Mouse (Mus musculus) MN1 (cell line): ENCODE measurements at regions not wholly inside any gene's neighbourhood (a gene's known extent, or its start where the extent isn't known, plus 50 kb on each side); places are given as distances from the start of the nearest gene placed in this dataset.
"Not testable (repeated sequence)": the region's sequence is repeated elsewhere in the genome, so short reads cannot be mapped to it uniquely, and the experiment has no call there.

Experiments
- DNase-seq: peaks from one replicate; pipeline ENCODE4 v3.0.0-alpha.2; 2016; ENCODE audit warnings: low spot score

DNA sequence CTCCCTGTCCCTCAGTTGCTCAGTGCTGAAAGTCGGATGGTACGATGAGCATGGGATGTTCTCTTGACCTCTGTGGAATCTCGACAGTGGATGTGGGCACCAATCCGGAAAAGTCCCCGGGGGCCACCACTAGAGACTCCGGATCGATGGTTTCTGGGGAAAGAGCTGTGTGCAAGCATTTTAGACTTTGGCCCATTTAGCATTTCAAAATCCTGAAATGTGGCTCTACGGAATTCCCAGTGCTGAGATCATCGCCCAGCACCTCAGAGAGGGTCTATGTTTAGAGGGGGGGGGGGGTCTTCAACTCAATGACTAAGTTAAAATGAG lies 68.6 kb downstream of the Tomm20 start:
- no peak for DNase-seq

DNA sequence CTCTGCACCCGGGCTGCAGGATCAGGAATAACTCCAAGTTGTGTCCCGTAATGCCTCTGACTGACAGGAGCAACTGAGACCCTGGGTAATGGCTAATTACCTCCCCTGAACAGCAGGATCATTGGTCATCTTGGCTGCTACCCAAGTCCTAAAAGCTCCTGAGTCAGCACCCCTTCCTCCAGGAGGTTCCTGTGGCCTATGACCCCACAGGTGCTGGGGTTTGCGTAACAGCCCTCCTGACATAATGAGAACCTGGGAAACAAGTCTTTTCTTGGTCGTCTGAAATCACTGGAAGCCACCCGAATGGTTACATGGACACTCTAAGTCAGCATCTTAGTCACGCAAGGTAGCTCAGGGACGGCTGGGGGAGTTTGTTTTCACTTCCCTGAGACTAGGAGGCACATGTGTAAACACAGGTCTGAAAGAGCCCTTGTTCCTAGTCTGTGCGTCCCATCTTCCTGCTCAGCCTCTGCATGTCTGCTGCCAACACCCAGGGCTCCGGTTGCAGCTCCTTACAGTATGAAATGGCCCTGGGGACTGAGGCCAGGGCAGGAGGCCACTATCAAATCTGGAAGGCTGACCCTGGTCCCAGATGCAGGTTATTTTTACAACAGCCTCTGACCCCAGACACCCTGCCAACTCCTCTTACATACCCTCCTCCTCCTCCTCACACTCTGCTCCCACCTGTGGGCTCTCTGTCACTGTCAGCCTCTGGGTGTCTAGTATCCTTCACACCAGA lies 69.2 kb downstream of the Tomm20 start:
- DNase-seq, result no peak

GRCm38 (mm10) chr8:126875491-126876155 lies 70.0 kb downstream of the Tomm20 start:
- peak; percentile 57 for DNase-seq

DNA sequence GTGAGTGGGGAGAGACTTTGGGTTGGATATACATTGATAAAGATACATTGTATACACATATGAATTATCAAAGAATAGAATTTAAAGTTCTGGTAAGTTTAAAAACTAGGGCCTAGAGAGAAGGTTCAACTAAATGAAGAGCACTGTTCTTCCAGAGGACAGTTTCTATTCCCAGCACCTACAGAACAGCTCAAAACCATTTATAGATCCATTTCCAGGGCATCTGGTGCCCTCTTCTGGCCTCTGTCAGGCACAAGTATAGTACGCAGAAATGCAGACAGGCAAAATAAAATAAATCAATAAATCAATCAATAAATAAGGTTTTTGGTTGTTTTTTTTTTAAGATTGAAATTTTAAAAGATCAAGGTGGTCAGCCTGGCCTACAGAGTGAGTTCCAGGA lies 70.8 kb downstream of the Tomm20 start:
- no peak for DNase-seq

DNA sequence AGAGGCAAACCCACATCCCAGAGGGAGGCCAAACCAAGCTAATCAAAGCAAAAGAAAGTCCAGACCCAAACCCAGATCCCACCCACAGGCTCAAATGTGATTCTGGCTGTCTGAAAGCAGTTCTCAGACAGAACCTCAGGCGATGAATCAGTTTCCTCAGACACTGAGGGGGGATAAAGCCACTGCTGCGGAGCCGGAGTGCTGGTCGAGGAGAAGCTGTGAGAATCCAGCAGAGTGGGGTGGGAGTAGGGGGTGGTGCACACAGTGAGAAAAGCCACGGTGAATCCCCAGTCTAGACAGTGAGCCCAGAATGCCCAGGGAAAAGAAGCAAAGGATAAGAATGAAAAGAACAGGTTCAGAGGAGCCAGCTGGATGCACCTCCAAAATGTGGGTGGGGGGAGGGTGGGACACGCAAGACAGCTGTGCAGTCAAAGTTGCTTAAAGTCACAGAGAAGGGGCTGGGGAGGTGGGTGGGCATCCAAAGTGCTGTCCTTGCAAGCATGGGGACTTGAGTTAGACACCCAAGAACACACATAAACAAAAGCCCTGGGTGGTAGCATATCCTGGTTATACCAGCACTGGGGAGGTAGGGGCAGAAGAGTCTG lies 71.4 kb downstream of the Tomm20 start:
- DNase-seq, result no peak

DNA sequence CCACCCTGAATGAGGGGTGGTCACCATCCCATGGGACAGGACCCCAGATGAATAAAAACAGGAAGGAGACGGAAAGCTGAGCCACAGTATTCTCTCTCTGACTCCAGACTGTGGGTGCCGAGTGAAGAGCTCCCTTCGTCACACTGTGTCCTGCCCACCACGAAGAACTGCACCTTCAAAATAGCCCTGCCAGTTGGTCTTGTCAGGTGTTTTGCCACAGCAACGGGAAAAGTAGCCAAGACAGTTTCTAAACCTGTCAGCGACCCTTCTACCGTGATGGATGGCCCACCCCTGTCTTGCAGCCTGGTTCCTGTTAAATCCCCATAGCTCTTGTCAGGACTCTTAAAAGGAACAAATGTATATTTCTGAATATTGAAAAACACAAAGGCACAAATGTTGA lies 72.3 kb downstream of the Tomm20 start:
- DNase-seq, result no peak

GRCm38 (mm10) chr8:126872574-126872973 lies 73.1 kb downstream of the Tomm20 start:
- no peak for DNase-seq

DNA sequence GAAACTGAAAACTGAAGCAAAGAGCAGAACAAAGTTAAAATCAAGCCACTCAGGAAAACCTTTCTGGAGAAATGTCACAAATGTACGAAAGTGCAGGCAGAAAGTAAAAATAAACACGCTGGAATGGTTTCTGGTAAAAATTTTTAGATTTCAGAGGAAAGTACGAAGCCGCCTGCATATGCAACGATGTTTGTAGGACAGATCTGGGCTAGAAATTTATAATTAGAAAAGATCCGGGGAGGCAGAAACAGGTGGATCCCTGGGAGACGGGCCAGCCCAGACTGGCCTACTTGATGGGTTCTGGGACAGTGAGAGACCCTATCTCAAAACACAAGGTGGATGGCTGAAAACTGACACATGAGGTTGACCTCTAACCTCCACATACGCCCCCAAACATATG lies 73.5 kb downstream of the Tomm20 start:
- DNase-seq, result no peak

DNA sequence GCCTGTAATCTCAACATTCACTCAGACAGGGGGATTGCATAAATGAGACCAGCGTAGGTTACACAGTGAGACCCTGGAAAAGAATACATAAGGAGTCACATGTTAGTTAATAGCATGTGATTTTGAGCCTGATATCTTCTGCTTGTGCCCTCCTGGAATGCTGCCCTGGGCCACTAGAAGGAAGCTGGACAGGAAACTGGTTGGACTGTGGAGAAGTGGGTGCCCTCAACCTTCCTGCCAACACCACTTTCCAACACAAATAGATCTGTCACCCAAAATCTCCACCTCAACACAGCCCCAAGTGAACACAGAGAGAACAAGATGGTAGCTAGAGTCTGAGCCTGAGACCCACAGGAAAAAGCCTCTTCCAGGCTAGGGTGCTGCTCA lies 76.2 kb downstream of the Tomm20 start:
- DNase-seq, result no peak

- no peak for DNase-seq
These were observed 76.7 kb downstream of the Tomm20 start for GRCm38 (mm10) chr8:126868831-126869463.

GRCm38 (mm10) chr8:126867121-126867988 lies 78.3 kb downstream of the Tomm20 start:
- no peak for DNase-seq

- DNase-seq, result no peak
These were observed 81.2 kb downstream of the Tomm20 start for GRCm38 (mm10) chr8:126864314-126864948.

GRCm38 (mm10) chr8:126863661-126864060 lies 82.0 kb downstream of the Tomm20 start:
- DNase-seq, result not testable (repeated sequence)

- DNase-seq, result no peak
These were observed 83.9 kb downstream of the Tomm20 start for GRCm38 (mm10) chr8:126861754-126862153.

- no peak for DNase-seq
These were observed 85.0 kb downstream of the Tomm20 start for GRCm38 (mm10) chr8:126860630-126861029.

DNA sequence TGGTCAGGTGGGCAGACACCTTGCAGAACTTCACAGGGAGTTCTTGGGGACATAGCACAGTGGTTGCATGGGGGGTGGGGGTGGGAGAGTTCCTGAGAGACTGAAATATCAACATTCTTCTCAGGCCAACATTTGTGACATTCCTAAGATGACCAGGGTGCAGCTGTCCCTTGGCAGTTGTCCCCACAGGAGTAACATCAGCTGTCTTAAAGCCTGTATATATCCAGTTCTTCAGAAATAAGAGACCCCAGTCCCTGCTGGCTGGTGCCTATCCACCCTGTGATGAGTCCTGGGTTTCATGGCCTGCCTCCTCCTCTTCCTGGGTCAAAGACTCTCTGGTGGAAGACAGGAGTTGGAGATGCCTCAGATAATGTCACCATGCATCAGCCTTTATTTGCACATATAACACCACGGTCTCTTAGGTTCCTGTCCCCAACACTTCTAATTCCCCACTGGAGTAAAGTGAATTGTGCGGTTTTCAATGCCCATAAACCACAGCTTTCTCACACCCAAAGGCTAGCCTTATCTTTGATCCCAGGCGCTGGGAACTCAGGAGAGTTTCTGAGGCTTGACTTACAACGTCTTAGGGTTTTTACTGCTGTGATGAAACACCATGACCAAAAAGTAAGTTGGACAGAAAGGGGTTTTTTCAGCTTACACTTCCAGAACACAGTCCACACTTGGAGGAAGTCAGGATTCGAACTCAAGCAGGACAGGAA lies 85.8 kb downstream of the Tomm20 start:
- no peak for DNase-seq

- no peak for DNase-seq
These were observed 88.1 kb downstream of the Tomm20 start for GRCm38 (mm10) chr8:126857307-126858203.

DNA sequence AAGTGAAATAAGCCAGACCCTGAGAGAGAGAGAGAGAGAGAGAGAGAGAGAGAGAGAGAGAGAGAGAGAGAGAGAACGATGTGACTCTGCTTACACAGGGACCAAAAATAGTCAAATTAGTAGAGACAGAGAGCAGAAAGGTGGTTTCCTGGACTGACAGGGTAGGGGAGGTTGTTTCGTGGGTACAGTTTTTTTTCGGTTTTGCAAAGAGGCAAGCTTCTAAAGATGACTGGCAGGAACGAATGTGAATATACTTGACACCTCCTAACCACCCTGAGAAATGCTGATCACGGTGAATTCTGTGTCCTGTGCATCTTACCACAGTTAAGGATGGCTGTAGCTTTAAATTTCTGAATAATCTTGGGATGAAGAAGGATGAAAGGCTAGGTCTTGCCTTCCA lies 89.7 kb downstream of the Tomm20 start:
- DNase-seq, result no peak

GRCm38 (mm10) chr8:126855056-126855609 lies 90.5 kb downstream of the Tomm20 start:
- DNase-seq, result no peak
